Mouse (Mus musculus) right cerebral cortex, postnatal 36 days (tissue): ENCODE results near the gene Faap100.
A peak's percentile ranks its signal among the peaks of the same experiment; 100 is the strongest.
"Not testable (repeated sequence)": the region's sequence is repeated elsewhere in the genome, so short reads cannot be mapped to it uniquely, and the experiment has no call there.

Experiments
- DNase-seq, 2 experiments: peaks; one replicate each; pipeline ENCODE4 v3.0.0; 2022; ENCODE audit warnings: low spot score in 2 of 2, mixed read lengths in 1 of 2

Faap100 gene

GRCm38 (mm10) chr11:120378611-120379540 lies at the start of gene Faap100:
TSS of gene Faap100 (minus strand) at chr11:120378764.
- DNase-seq, result peak; percentile 75 to 76

- no peak for DNase-seq
Measured at GRCm38 (mm10) chr11:120426727-120427126, 48.2 kb upstream of the Faap100 start.

DNA sequence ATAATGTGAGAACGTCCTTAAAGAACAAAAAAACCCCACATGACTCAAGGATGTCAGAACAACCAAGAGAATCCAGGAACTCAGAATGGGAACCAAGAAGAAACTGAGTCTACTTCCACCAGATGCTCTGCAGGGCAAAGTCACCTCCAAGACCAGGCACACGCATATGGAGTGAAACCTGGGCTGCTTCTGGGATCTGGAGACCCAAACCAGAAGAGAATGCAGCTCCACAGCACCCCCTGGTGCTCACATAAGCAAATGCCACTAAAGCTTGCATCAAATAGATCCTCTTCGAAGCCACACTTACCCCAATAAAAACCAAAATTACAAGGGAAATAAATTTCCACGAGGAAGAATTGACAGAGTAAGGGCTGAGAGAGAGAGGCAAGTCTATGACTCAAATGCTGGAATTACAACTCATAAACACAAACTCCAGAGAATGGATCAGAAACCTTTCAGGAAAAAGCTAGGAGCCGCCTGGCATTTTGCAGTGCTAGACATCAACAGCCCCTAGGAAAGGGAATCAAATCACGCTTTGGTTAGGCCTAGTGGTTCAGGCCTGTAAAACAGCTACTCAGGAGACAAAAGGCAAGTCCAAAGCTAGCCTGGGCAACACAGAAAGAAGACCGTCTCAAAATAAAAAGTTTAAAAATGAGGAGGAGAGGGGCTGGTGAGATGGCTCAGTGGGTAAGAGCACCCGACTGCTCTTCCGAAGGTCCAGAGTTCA lies 45.2 kb upstream of the Faap100 start:
- DNase-seq, result peak; percentile 12 to 17

DNA sequence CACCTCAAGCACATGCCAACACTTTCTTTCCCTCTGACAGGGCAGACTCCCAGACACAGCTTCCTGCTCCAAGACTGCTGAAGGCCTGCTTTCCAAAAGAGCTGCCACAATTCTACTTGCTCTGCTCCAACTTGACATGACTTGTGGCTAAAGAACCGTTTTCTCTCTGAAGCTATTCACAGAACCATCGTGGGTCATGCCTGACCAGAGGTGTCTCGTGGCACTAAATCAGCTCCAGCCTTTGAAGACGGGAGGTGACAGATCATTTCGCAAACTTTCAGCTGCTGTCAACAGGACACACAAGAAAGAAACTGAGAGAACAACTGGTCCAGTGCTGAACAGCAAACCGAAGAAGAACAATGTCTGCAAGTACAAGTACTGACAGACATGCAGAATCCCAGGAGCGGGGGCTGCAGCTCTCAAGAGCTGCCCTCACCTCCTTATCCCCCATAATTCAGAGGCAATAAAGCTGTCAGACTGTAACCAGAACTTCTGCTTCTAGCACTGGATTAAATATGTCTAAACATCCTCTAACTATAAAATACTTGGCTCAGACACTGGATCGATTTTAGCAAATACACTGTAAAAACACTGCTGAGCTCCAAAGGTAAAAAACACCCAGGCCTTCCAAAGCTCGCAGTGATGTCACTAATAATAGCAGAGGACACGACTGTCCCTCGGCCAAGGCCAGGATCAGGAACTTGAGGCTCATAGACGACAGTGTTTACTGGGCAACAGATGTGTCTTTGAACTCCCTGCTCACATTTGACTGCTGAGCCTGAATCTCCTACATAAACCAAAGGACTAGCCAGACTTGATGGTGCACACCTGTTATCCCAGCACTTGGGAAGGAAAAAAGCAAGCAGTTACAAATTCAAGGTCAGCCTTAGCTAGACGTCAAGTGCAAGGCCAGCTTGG lies 44.3 kb upstream of the Faap100 start:
- DNase-seq, result no peak

DNA sequence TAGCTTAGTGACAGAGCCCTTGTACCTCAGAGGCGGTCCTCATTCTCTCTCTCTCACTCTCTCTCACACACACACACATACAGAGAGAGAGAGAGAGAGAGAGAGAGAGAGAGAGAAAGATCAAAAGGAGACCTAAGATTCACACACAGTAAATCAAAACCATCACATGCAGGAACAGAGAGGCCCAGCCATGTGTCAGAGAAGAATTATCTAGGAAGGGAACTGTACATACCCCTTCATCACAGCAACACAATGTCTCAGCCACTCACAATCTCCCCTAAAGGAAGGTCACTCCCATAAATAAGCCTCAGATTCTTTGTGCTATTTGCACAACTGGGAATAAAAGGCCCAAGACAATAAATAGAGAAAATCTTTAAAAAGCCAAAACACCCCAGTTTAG lies 40.0 kb upstream of the Faap100 start:
- no peak for DNase-seq

- no peak for DNase-seq
Measured at GRCm38 (mm10) chr11:120417852-120418251, 39.3 kb upstream of the Faap100 start.

GRCm38 (mm10) chr11:120413621-120414020 lies 35.1 kb upstream of the Faap100 start:
- DNase-seq, result not testable (repeated sequence)

- DNase-seq, result no peak
Measured at GRCm38 (mm10) chr11:120406445-120406844, 27.9 kb upstream of the Faap100 start.

- no peak for DNase-seq
Measured at GRCm38 (mm10) chr11:120405867-120406266, 27.3 kb upstream of the Faap100 start.

DNA sequence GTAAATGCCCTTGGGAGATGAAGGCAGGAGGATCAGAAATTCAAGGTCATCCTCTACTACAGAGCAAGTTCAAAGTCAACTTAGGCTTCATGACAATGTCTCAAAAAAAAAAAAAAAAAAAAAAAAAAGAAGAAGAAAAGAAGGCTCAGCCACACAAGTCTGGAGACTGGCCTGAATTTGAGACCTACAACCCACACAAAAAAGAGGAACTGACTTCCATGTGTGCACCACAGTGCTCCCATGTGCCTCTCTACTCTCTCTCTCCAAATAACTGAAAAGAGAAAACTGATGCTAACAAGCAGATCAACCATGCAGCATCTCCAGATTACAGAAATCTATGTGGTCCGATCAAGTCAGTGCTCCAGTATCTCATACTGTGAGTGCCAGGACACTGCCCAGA lies 26.2 kb upstream of the Faap100 start:
- DNase-seq, result no peak

DNA sequence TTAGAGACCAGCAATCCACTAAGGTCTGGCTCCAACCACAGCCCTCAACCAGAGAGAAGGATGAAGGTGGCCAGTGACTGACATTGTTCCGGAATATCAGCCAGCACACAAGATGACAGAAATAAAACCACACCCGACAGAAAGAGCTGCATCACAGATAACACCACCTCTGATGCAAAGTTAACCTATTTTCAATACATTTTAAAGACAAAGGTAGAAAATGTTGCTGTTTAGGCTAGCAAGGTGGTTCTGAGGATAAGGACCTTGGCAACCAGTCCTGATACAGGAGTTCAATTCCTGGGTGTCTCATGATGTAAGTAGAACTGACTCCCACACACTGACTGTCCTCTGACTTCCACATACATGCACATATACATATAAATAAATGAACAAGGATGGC lies 20.8 kb upstream of the Faap100 start:
- no peak for DNase-seq

DNA sequence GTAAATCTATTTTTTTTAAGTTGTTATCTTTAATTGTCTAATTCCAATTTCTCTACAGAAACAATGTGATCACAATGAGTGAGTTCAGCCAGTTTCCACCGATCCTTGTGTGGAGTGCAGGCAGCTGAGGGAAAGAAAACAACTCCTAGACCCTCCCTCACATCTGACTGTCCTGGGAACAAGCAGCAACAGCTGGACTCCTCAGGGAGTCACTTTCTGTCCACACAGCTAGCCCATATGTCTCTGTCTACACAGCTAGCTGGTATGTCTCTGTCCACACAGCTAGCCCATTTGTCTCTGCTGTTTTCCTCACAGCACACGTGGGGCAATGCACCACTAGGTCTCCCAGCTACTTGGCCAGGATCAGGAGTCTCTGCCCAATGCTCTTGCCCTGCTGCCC lies 19.0 kb upstream of the Faap100 start:
- no peak for DNase-seq

- no peak for DNase-seq
Measured at GRCm38 (mm10) chr11:120395661-120396060, 17.1 kb upstream of the Faap100 start.

- DNase-seq, result no peak
Measured at GRCm38 (mm10) chr11:120388580-120388979, 10.0 kb upstream of the Faap100 start.

DNA sequence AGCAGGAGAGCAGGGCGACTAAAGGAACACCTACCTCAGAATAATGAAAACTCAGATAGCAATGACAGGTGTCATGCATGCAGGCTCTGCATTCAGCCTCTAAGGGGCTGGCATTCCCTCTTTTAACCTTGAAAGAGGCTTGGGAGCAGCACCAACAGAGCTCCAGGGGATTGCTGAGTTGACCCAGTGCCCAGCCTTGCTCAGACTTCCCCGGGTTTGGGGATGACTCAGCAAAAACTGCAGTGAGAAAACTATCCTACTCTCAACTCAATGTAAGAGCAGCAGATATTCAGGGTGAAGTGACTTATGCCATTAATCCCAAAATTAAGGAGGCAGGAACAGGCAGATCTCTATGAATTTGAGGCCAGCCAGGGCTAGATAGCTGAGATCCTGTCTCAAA lies 8.6 kb upstream of the Faap100 start:
- no peak for DNase-seq

- no peak for DNase-seq
Measured at GRCm38 (mm10) chr11:120386632-120387031, 8.1 kb upstream of the Faap100 start.

DNA sequence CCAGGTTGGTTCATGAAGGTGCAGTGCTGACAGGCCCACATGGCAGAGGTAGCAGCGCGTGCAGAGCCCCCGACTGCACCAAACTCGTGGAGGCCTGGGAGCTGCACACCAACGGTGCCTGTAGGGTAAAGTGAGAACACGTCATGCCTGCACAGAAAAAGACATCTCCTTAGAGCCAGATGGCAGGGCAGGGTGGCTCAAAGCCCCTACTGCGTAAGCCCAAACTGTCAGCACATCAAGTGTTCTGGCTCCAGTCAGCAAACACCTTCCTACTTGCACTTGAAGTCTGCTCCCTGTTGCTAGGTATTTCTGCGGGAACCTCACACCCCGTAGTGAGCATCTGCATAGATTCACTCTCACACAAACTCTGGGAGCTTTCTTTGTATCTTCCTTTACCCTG lies 3.9 kb upstream of the Faap100 start:
- peak; percentile 46 to 61 for DNase-seq

GRCm38 (mm10) chr11:120381157-120381556 lies 2.6 kb upstream of the Faap100 start:
- no peak for DNase-seq

- DNase-seq, result no peak
Measured at GRCm38 (mm10) chr11:120380271-120380670, 1.7 kb upstream of the Faap100 start.

DNA sequence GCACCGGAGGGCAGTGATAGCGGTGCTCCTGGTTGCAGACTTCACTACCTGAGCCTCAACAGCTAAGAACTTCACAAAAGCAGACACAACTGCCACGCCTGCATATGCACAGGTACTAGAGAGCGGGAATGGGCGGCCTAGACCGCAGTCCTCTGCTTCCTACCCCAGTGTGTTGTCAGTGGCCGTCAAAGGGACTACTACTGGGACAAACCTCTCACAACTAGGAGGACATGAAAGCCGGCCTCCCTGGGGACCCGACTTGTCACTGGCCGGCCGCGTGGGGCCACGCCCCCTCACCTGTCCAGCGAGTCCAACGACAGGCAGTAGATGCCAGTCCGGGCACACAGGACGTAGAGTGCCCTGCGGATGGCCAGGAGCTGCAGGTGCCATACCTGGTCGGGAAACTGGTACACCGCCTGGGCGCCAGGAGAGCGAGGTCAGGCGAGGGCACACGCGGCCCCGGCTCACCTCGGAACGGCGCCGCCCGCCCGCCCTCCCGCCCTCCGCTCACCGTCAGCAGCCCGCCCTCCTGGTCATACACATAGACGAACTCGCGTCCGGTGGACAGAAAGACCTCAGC lies 443 bp downstream of the Faap100 start:
- no peak for DNase-seq

GRCm38 (mm10) chr11:120377337-120377736 lies 1.2 kb downstream of the Faap100 start:
- DNase-seq, result no peak
